Mouse (Mus musculus) erythroblast, embryonic 14.5 days (primary cell): ENCODE measurements around the gene Cpt1a. TPM values are rescaled to one million over a fixed set of nuclear protein-coding genes. Genes with fewer than 3 reads are reported as not detected.

ENCODE experiments used
- H3K27me3 ChIP-seq: 2 replicates; pipeline ENCODE4 v1.6.1; 2012; ENCODE audit warnings: inconsistent platforms; ENCODE audit not compliant: control insufficient read depth
- H3K36me3 ChIP-seq: 2 replicates; pipeline ENCODE4 v1.6.1; 2012; ENCODE audit warnings: mild to moderate bottlenecking, inconsistent platforms; ENCODE audit not compliant: control insufficient read depth
- H3K4me1 ChIP-seq: 2 replicates; pipeline ENCODE4 v1.6.1; 2012; ENCODE audit warnings: inconsistent platforms; ENCODE audit not compliant: control insufficient read depth
- H3K4me3 ChIP-seq: replicated peaks from 2 replicates; pipeline ENCODE3; 2012; ENCODE audit warnings: moderate library complexity, mild to moderate bottlenecking, inconsistent platforms
- H3K9me3 ChIP-seq: 2 replicates; pipeline ENCODE4 v1.6.1; 2012; ENCODE audit warnings: low read length, inconsistent platforms, mixed read lengths; ENCODE audit not compliant: control insufficient read depth
- GATA1 ChIP-seq: IDR thresholded peaks from 2 replicates; pipeline ENCODE4 v1.6.1; 2012; ENCODE audit warnings: low read length, inconsistent platforms, mixed read lengths
- TAL1 ChIP-seq: IDR thresholded peaks from 3 replicates; pipeline ENCODE4 v1.6.1; 2012; ENCODE audit warnings: low read length, inconsistent platforms, mixed read lengths
- polyA plus RNA-seq: library from polyadenylated mRNA; stranded (reverse); fragments of >175 nt; gene quantifications from 2 replicates; pipeline ENCODE4 v1.2.3, GENCODE M21; 2012

The Cpt1a gene
- polyA plus RNA-seq, 1 experiment, result 0.29 TPM

DNA sequence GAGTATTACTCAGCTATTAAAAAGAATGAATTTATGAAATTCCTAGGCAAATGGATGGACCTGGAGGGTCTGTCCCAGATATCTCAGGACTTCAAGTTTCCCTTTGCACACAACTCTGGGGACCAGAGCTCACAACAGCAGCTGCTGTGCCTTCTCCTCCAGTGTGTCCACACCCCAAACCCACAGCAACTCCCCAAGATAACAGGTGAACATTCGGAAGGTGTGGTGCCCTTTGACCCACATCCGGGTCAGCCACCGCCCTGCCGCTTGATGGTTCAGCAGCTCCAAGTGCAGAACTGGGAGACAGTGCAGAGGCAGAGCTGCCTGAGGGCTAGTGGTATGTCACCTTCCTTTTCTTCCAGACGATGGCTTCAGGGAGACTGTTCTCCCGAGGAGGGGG lies 26.9 kb upstream of the Cpt1a start:
- Histone ChIP-seq H3K4me3 (no peak overlapping the region), H3K9me3 (no peaks in the 10 kb centered on the region), H3K4me1 (peaks cover 6% of the 10 kb centered on the region), H3K27me3 (no peaks in the 10 kb centered on the region), H3K36me3 (peaks cover 24% of the 10 kb centered on the region)
- TF ChIP-seq TAL1 (no peak), GATA1 (no peak)

DNA sequence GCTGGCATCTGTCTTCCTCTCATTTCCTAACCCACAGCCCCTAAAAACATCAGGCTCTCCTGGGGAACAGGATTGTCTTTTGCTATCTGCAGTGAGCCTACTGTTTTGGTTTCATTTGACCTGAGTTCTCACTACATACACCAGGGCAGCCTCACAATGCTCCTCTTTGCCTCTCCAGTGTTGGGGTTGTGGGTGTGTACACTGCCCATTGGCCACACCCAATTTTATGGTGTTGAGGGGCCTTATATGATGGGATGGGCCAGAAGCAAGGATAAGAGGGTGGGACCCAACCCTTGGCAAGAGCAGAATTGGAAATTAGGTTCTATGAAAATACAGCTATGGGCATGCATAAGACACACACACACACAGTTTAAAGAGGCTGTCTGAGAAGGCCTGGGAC lies 25.1 kb upstream of the Cpt1a start:
- peaks cover 6% of the 10 kb centered on the region for H3K36me3 ChIP-seq
- H3K9me3 ChIP-seq, result no peaks in the 10 kb centered on the region
- peaks cover 6% of the 10 kb centered on the region for H3K4me1 ChIP-seq
- TF ChIP-seq TAL1 (no peak), GATA1 (no peak)
- H3K4me3 ChIP-seq, result no peak overlapping the region
- no peaks in the 10 kb centered on the region for H3K27me3 ChIP-seq

DNA sequence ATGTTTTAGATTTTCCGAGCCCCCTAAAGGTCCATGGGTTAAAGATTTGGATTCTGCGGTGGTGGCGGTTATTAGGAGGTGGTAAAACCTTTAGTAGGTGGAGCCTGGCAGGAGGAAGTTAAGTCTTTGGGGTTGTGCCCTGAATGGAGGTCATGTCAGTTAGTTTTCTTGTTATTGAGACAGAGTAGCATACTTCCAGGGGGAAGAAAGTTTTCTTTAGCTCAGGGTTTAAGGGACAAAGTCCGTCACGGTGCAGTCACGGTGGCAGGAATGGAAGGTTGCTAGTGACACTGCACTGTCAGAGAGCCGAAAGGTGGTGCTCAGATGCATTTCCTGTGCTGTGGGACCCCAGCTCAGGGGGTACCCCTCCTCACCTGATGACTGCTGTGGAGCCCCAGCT lies 24.4 kb upstream of the Cpt1a start:
- no peaks in the 10 kb centered on the region for H3K9me3 ChIP-seq
- peaks cover under 1% of the 10 kb centered on the region; the same call in 1 of the 2 replicates for H3K36me3 ChIP-seq
- H3K4me1 ChIP-seq, result peaks cover 6% of the 10 kb centered on the region
- no peak for TF ChIP-seq TAL1
- no peak for TF ChIP-seq GATA1
- H3K27me3 ChIP-seq, result no peaks in the 10 kb centered on the region
- no peak overlapping the region for H3K4me3 ChIP-seq

GRCm38 (mm10) chr19:3304017-3304416 lies 18.1 kb upstream of the Cpt1a start:
- H3K36me3 ChIP-seq, result no peaks in the 10 kb centered on the region
- H3K27me3 ChIP-seq, result peaks cover 9% of the 10 kb centered on the region
- no peaks in the 10 kb centered on the region for H3K9me3 ChIP-seq
- no peaks in the 10 kb centered on the region for H3K4me1 ChIP-seq
- TF ChIP-seq TAL1 (no peak), GATA1 (no peak)
- no peak overlapping the region for H3K4me3 ChIP-seq

GRCm38 (mm10) chr19:3307175-3307949 lies 14.8 kb upstream of the Cpt1a start:
- TF ChIP-seq TAL1 (no peak), GATA1 (no peak)
- no peaks in the 10 kb centered on the region for H3K4me1 ChIP-seq
- H3K36me3 ChIP-seq, result no peaks in the 10 kb centered on the region
- peaks cover 9% of the 10 kb centered on the region for H3K27me3 ChIP-seq
- H3K9me3 ChIP-seq, result peaks cover 3% of the 10 kb centered on the region; the same call in 1 of the 2 replicates
- H3K4me3 ChIP-seq, result no peak overlapping the region

DNA sequence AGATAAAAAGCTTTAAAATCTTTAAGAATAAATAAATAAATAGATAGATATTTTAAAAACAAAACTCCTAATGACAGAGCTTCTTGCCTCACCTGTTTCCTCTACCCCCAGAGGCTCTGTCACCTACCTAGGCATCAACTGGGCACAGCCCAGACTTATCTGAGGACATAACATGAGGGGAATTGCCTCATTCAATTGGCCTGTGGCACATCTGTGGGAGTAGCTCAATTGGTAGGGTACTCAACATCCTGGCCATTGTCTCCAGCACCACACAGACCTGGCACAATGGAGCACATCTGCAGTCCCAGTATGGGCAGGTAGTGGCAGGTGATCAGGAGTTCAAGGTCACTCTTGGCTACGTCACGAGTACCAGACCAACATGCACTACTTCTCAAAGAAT lies 2.8 kb upstream of the Cpt1a start:
- H3K27me3 ChIP-seq, result no peaks in the 10 kb centered on the region
- TF ChIP-seq GATA1 (no peak), TAL1 (no peak)
- no peaks in the 10 kb centered on the region for H3K9me3 ChIP-seq
- H3K4me1 ChIP-seq, result peaks cover 36% of the 10 kb centered on the region
- no peaks in the 10 kb centered on the region for H3K36me3 ChIP-seq
- no peak overlapping the region for H3K4me3 ChIP-seq

DNA sequence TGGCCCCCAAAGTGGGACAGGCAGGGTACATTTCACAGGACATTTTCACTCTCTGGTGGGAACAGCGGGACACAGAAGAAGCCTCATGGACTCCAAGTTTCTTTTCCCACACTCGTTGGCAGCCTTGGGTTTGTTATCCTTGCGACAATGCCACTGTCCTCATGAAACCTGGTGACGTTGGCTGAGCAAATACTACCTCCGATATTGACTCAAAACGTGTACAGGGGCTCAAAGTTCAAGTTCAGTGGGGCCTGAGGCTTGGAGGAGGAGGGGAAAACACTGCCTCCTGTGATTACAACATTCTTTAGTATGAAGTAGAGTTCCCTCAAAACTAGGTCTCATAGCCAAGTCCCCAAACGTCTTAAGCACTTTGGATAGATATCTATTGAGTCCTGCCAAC lies 2.0 kb upstream of the Cpt1a start:
- H3K4me3 ChIP-seq, result no peak overlapping the region
- H3K36me3 ChIP-seq, result no peaks in the 10 kb centered on the region
- TF ChIP-seq GATA1 (no peak), TAL1 (no peak)
- H3K4me1 ChIP-seq, result peaks cover 44% of the 10 kb centered on the region
- H3K27me3 ChIP-seq, result no peaks in the 10 kb centered on the region
- H3K9me3 ChIP-seq, result no peaks in the 10 kb centered on the region

DNA sequence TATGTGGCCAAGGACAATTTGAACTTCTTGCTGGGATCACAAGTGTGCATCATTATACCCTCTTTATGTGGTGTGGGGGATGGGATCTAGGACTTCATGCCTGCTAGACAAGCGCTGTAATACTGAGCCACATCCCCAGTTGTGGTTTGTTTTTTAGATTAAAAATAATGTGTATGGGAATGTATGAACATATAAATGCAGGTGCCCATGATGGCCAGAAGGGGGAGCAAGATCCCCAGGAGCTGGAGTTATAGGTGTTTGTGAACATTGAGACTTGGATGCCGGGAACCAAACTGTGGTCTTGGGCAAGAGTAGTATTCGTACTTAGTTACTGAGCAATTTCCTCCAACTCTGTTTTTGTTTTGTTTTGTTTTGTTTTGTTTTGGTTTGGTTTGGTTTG lies 1.3 kb upstream of the Cpt1a start:
- Histone ChIP-seq H3K4me3 (no peak overlapping the region), H3K9me3 (no peaks in the 10 kb centered on the region), H3K27me3 (no peaks in the 10 kb centered on the region), H3K36me3 (no peaks in the 10 kb centered on the region), H3K4me1 (peaks cover 51% of the 10 kb centered on the region)
- TF ChIP-seq TAL1, result no peak
- no peak for TF ChIP-seq GATA1

GRCm38 (mm10) chr19:3321617-3322016 lies 517 bp upstream of the Cpt1a start:
- Histone ChIP-seq H3K9me3 (no peaks in the 10 kb centered on the region), H3K36me3 (no peaks in the 10 kb centered on the region), H3K4me1 (peaks cover 59% of the 10 kb centered on the region), H3K27me3 (no peaks in the 10 kb centered on the region), H3K4me3 (peak overlapping the region; percentile 76)
- TF ChIP-seq TAL1 (no peak), GATA1 (no peak)
